Mouse (Mus musculus) urinary bladder, postnatal 10 days (tissue): ENCODE measurements around the gene Rora.

Experiments used
- DNase-seq: peaks from one replicate; pipeline ENCODE4 v3.0.0; 2022; ENCODE audit warnings: low spot score

Rora gene

GRCm38 (mm10) chr9:69146937-69147336 is 493.4 kb downstream of the Rora start:
- no peak for DNase-seq

- no peak for DNase-seq
Observed at GRCm38 (mm10) chr9:69150224-69150623, 496.6 kb downstream of the Rora start.

- DNase-seq = no peak
Observed at GRCm38 (mm10) chr9:69154684-69155083, 501.1 kb downstream of the Rora start.

GRCm38 (mm10) chr9:69155836-69156595 is 502.4 kb downstream of the Rora start:
- DNase-seq = no peak

- no peak for DNase-seq
Observed at GRCm38 (mm10) chr9:69160818-69161217, 507.2 kb downstream of the Rora start.

GRCm38 (mm10) chr9:69164653-69165052 is 511.1 kb downstream of the Rora start:
- DNase-seq = no peak

- no peak for DNase-seq
Observed at GRCm38 (mm10) chr9:69165096-69165836, 511.7 kb downstream of the Rora start.

GRCm38 (mm10) chr9:69174061-69174460 is 520.5 kb downstream of the Rora start:
- no peak for DNase-seq

- no peak for DNase-seq
Observed at GRCm38 (mm10) chr9:69174527-69175116, 521.0 kb downstream of the Rora start.

- DNase-seq = no peak
Observed at GRCm38 (mm10) chr9:69176988-69177387, 523.4 kb downstream of the Rora start.

GRCm38 (mm10) chr9:69179224-69179623 is 525.6 kb downstream of the Rora start:
- DNase-seq = no peak

- no peak for DNase-seq
Observed at GRCm38 (mm10) chr9:69180961-69181360, 527.4 kb downstream of the Rora start.

- no peak for DNase-seq
Observed at GRCm38 (mm10) chr9:69181411-69181810, 527.8 kb downstream of the Rora start.

- no peak for DNase-seq
Observed at GRCm38 (mm10) chr9:69183888-69184287, 530.3 kb downstream of the Rora start.

- no peak for DNase-seq
Observed at GRCm38 (mm10) chr9:69190726-69191125, 537.1 kb downstream of the Rora start.

GRCm38 (mm10) chr9:69192446-69192845 is 538.9 kb downstream of the Rora start:
- no peak for DNase-seq

GRCm38 (mm10) chr9:69194638-69195605 is 541.3 kb downstream of the Rora start:
- no peak for DNase-seq

- no peak for DNase-seq
Observed at GRCm38 (mm10) chr9:69213796-69214195, 560.2 kb downstream of the Rora start.

GRCm38 (mm10) chr9:69224841-69225240 is 571.3 kb downstream of the Rora start:
- no peak for DNase-seq

GRCm38 (mm10) chr9:69226424-69226823 is 572.8 kb downstream of the Rora start:
- DNase-seq = no peak

GRCm38 (mm10) chr9:69227806-69228205 is 574.2 kb downstream of the Rora start:
- no peak for DNase-seq

GRCm38 (mm10) chr9:69229935-69230334 is 576.3 kb downstream of the Rora start:
- DNase-seq = no peak
